Mouse (Mus musculus) heart, postnatal 0 days (tissue): Measurements from ENCODE around the gene Galk1.

Source experiments
- CTCF ChIP-seq: IDR thresholded peaks from 2 replicates; pipeline ENCODE4 v1.5.1; 2016; ENCODE audit warnings: antibody characterized with exemption, control low read depth, low read depth
- EP300 ChIP-seq: IDR thresholded peaks from 2 replicates; pipeline ENCODE4 v1.6.1; 2016; ENCODE audit warnings: antibody characterized with exemption, low read depth

DNA sequence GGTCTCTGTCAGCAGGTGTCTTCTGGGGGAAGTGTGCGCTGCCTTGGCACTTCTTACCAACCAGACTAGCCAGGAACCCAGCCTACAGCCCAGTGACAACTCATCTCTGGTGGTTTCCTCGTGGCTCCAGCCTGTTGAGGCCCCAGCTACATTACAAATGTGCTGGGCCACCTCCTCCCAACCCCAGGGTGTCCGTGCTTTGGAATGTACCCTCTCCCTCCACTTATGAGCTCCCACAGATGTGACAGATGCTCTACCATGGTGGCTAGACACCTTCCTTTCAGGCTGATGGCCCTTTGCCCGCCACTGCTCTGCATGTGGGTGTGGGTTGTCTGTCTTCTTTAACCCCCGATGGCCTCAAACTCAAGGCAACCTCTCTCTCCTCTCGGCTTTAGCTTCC, 10.8 kb downstream of the Galk1 start:
- TF ChIP-seq EP300 (no peak), CTCF (no peak)
